Mouse (Mus musculus) liver, embryonic 15.5 days (tissue): ENCODE measurements around the gene Col24a1. TPM values are rescaled to one million over a fixed set of nuclear protein-coding genes. Genes with fewer than 3 reads are reported as not detected.

ENCODE experiments used
- ATAC-seq: fragments of 200-750 bp; cut with Nextera tagmentation; 2 replicates; pipeline ENCODE4 v1.8.0; 2017; ENCODE audit warnings: moderate number of reproducible peaks, mild to moderate bottlenecking, moderate library complexity; ENCODE audit not compliant: insufficient read depth
- H3K27ac ChIP-seq: fragments of 300-500 bp; sonication (generic); replicated peaks from 2 replicates; pipeline ENCODE4 v1.5.1; 2015; ENCODE audit warnings: mild to moderate bottlenecking, inconsistent platforms
- H3K27me3 ChIP-seq: fragments of 300-500 bp; sonication (generic); 2 replicates; pipeline ENCODE4 v1.6.1; 2015; ENCODE audit warnings: mild to moderate bottlenecking, inconsistent platforms
- H3K36me3 ChIP-seq: fragments of 300-500 bp; sonication (generic); replicated peaks from 2 replicates; pipeline ENCODE4 v1.6.1; 2015; ENCODE audit warnings: moderate library complexity, mild to moderate bottlenecking, inconsistent platforms
- H3K4me1 ChIP-seq: fragments of 300-500 bp; sonication (generic); replicated peaks from 2 replicates; pipeline ENCODE4 v1.6.1; 2015; ENCODE audit warnings: inconsistent platforms
- H3K4me2 ChIP-seq: fragments of 300-500 bp; sonication (generic); 2 replicates; pipeline ENCODE4 v1.6.1; 2015; ENCODE audit warnings: moderate library complexity, mild to moderate bottlenecking, inconsistent platforms
- H3K4me3 ChIP-seq: fragments of 300-500 bp; sonication (generic); replicated peaks from 2 replicates; pipeline ENCODE4 v1.5.1; 2015; ENCODE audit warnings: mild to moderate bottlenecking, inconsistent platforms
- H3K9ac ChIP-seq: fragments of 300-500 bp; sonication (generic); 2 replicates; pipeline ENCODE4 v1.6.1; 2015; ENCODE audit warnings: moderate library complexity, mild to moderate bottlenecking, inconsistent platforms
- H3K9me3 ChIP-seq: fragments of 300-500 bp; sonication (generic); replicated peaks from 2 replicates; pipeline ENCODE4 v1.6.1; 2016; ENCODE audit warnings: inconsistent platforms
- WGBS: fragments of 180-500 bp; shearing (Covaris S2); methylation state at CpG from one replicate; pipeline ENCODE4 v1.1.7; 2015; ENCODE audit warnings: mixed read lengths; ENCODE audit not compliant: insufficient replicate concordance; 5-methylcytosine and 5-hydroxymethylcytosine counted together
- polyA plus RNA-seq: library from polyadenylated mRNA; unstranded; fragments of >200 nt; fragmentation: Nextera tagmentation; extraction: Ambion mirVana; gene quantifications from 2 replicates; pipeline ENCODE4 v1.2.1, GENCODE M21; 2015

Col24a1 gene
- polyA plus RNA-seq, 1 experiment from 2014 or later = 0.21 TPM

GRCm38 (mm10) chr3:145299980-145300591, 7.8 kb downstream of the Col24a1 start:
- no peak for ATAC-seq
- Histone ChIP-seq H3K9ac (no peak overlapping the region), H3K27ac (no peak overlapping the region), H3K27me3 (no peaks in the 10 kb centered on the region), H3K9me3 (no peaks in the 10 kb centered on the region), H3K36me3 (no peaks in the 10 kb centered on the region), H3K4me2 (no peak overlapping the region), H3K4me1 (no peaks in the 10 kb centered on the region), H3K4me3 (no peak overlapping the region)
- 77% methylated on average over 5 of the region's 5 CpGs for WGBS

DNA sequence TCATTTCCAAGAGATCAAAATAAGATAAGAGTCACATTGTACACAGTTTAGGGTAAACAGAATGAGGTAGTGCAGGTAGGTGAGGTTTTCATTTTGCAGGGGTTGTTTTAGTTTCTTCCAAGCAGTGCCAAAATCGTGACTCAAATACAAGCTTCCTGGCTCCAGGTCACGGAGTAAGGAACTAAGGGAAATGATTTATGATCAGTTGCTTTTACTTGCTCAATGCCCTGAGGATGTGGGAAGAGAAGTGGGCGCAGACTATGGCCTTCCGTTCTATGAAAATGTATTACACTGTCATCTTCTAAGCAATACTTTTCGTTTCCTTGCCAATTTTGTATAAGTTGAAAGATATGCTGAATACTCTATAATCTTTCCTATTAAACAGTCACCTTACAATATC, 13.0 kb downstream of the Col24a1 start:
- ATAC-seq = no peak
- Histone ChIP-seq H3K4me1 (no peaks in the 10 kb centered on the region), H3K36me3 (no peaks in the 10 kb centered on the region), H3K27ac (no peak overlapping the region), H3K27me3 (no peaks in the 10 kb centered on the region), H3K4me2 (no peak overlapping the region), H3K4me3 (no peak overlapping the region), H3K9me3 (no peaks in the 10 kb centered on the region), H3K9ac (no peak overlapping the region)
- 31% methylated on average over 5 of the region's 5 CpGs for WGBS

GRCm38 (mm10) chr3:145307209-145307608, 14.9 kb downstream of the Col24a1 start:
- H3K4me1 ChIP-seq = no peaks in the 10 kb centered on the region
- no peaks in the 10 kb centered on the region for H3K36me3 ChIP-seq
- WGBS = 62% methylated on average over 3 of the region's 3 CpGs
- no peak for ATAC-seq
- H3K27me3 ChIP-seq = no peaks in the 10 kb centered on the region
- H3K27ac ChIP-seq = no peak overlapping the region
- H3K9ac ChIP-seq = no peak overlapping the region
- H3K9me3 ChIP-seq = no peaks in the 10 kb centered on the region
- H3K4me2 ChIP-seq = no peak overlapping the region
- no peak overlapping the region for H3K4me3 ChIP-seq

DNA sequence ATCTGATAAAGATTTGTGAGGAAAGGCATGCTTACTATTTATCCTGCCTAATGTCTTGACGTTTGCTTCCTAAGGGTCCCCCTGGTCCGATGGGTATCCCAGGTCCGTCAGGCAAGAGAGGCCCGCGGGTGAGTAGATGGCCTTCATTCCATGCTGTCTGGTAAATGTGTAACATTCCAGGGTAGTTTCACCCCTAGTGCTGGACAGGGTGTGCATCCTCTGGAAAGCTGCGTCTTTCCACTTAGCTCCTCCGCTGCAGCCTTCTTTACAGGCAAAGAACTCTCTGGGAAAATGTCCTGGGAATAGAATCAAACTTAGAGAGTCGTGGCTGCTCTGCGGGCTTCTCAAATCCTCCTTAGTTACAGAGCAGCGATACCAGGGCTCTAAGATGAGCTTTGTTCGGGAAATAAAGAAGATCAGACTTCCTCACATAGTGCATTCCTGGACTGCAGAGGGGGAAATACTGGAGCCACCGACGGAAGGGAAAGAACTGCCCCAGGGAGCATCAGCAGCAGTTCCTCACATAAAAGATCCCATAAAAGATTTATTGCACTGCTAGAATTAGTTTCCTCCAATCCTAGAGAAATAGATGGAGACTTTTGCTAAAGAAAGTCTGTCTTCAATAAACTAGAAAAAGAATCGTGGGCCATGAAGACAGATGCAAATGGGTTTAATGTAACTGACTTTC, 28.5 kb downstream of the Col24a1 start:
- no peak overlapping the region for H3K4me3 ChIP-seq
- ATAC-seq = no peak
- H3K27ac ChIP-seq = no peak overlapping the region
- no peaks in the 10 kb centered on the region for H3K36me3 ChIP-seq
- H3K9ac ChIP-seq = no peak overlapping the region
- H3K4me2 ChIP-seq = no peak overlapping the region
- no peaks in the 10 kb centered on the region for H3K9me3 ChIP-seq
- 63% methylated on average over 14 of the region's 14 CpGs for WGBS
- no peaks in the 10 kb centered on the region for H3K27me3 ChIP-seq
- no peaks in the 10 kb centered on the region for H3K4me1 ChIP-seq

DNA sequence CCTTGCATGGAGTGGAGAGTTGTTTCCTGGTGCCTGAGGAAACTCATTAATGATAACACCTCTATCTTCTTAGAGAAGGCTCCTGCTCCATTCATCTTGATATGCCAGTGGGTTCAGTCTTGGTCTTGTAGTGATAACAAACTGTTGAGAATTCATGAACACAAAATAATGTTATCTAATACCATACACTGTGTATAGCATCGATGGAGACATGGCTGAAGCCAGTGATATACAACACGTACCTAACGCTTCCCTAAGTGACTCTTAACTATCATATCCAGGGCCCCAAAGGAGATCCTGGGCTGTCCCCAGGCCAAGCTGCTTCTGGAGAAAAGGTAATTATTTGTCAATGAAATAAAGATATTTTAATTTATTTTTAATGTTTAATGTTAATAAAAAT, 33.1 kb downstream of the Col24a1 start:
- H3K36me3 ChIP-seq = no peaks in the 10 kb centered on the region
- no peak overlapping the region for H3K27ac ChIP-seq
- H3K4me3 ChIP-seq = no peak overlapping the region
- 52% methylated on average over 3 of the region's 3 CpGs for WGBS
- ATAC-seq = peak; percentile 64
- no peak overlapping the region for H3K4me2 ChIP-seq
- no peaks in the 10 kb centered on the region for H3K9me3 ChIP-seq
- H3K4me1 ChIP-seq = no peaks in the 10 kb centered on the region
- H3K9ac ChIP-seq = no peak overlapping the region
- no peaks in the 10 kb centered on the region for H3K27me3 ChIP-seq

DNA sequence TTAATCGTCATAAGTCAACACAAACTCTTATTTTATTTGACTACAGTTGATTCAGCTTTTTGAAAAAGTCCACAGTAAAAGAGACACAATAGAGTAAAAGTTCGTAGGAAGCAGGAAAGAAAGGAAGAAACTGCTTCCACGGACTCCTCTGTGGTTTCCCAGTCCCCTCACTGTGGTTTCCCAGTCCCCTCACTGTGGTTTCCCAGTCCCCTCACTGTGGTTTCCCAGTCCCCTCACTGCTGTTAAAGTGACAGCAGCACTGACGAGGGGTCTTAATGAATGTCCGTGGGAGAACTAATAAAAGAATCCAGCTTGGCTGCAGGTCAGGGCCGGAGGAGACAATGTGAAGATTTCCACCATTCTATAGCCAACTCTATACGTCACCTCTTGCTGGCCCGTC, 39.4 kb downstream of the Col24a1 start:
- H3K4me1 ChIP-seq = no peaks in the 10 kb centered on the region
- H3K27ac ChIP-seq = no peak overlapping the region
- ATAC-seq = no peak
- WGBS = 27% methylated on average over 8 of the region's 8 CpGs
- no peak overlapping the region for H3K9ac ChIP-seq
- no peaks in the 10 kb centered on the region for H3K9me3 ChIP-seq
- no peak overlapping the region for H3K4me3 ChIP-seq
- no peak overlapping the region for H3K4me2 ChIP-seq
- H3K27me3 ChIP-seq = no peaks in the 10 kb centered on the region
- H3K36me3 ChIP-seq = no peaks in the 10 kb centered on the region

DNA sequence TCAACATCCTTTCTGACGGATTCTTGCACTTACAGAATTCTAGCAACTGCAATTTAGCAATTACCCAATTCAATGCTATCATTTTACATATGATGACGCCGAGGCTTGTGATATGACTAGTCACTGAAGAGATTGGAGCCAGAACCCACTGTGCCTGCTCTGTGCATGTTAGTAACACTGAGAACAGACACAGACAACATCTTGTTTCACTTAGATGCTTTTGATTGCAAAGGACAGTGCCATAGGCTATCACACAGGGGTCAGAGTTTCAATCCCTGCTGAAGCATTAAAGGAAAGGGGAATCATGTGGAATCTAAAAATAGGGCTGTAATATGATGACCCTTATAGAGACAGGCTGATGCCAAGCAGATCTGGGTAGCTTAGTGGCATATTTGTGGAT, 41.8 kb downstream of the Col24a1 start:
- 57% methylated on average over 3 of the region's 3 CpGs for WGBS
- ATAC-seq = no peak
- H3K9ac ChIP-seq = no peak overlapping the region

DNA sequence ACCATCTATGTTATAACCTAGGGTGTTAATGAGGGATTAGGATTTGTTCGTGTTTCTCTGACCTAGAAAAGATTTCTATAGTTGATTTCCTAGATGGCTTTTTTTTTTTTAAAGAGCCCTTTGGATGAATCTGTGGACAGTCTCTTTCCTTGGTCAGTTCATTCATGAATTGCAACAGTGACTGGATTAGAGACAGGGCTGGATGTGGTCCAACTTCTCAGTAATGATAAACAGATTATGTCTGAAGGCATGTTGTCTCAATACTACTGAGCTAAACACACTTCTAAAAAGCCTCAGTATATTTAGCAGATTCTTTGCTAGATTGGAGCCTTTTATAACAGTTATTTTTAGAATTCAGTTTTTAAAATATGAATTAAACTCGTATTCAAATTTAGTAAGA, 44.9 kb downstream of the Col24a1 start:
- Histone ChIP-seq H3K9me3 (no peaks in the 10 kb centered on the region), H3K36me3 (no peaks in the 10 kb centered on the region), H3K27ac (no peak overlapping the region), H3K27me3 (no peaks in the 10 kb centered on the region), H3K4me3 (no peak overlapping the region), H3K9ac (no peak overlapping the region), H3K4me2 (no peak overlapping the region), H3K4me1 (no peaks in the 10 kb centered on the region)
- no peak for ATAC-seq
- WGBS = 49% methylated on average over 2 of the region's 2 CpGs

More for the DNA sequence above, 41.8 kb downstream of the Col24a1 start:
- Histone ChIP-seq H3K4me3 (no peak overlapping the region), H3K27ac (no peak overlapping the region), H3K4me1 (no peaks in the 10 kb centered on the region), H3K36me3 (no peaks in the 10 kb centered on the region), H3K4me2 (no peak overlapping the region), H3K9me3 (no peaks in the 10 kb centered on the region), H3K27me3 (no peaks in the 10 kb centered on the region)

DNA sequence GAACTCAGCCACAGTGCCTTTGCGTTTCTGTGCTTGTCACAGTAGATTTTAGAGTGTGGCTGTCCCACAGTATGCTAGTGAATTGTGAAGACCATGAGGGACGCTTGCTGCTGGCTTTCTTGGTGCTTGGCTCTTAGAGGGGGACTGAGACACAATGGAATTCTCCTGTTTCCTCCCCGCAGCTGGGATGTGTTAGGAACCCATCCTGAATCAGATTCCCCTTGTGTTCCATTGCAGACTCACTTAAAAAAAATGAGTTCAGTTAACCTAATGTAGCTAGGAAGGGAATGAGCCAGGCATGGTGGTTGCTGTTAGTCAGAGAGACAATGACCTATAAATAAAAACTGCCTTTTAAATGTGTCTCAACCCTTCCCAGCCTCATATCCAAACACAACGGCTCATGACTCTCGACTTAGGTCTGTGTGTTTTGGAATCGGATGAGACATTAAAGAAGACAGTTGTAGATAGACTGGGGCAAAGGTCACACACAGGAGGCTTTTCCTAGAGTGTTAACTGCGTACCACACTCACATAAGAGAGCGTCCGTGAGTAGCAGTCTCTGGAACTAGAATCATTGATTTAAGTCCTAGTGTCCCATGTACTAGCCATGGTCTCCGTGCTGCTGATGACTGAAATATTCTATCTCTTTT, 47.7 kb downstream of the Col24a1 start:
- Histone ChIP-seq H3K9ac (no peak overlapping the region), H3K36me3 (no peaks in the 10 kb centered on the region)
- WGBS = 63% methylated on average over 10 of the region's 10 CpGs

DNA sequence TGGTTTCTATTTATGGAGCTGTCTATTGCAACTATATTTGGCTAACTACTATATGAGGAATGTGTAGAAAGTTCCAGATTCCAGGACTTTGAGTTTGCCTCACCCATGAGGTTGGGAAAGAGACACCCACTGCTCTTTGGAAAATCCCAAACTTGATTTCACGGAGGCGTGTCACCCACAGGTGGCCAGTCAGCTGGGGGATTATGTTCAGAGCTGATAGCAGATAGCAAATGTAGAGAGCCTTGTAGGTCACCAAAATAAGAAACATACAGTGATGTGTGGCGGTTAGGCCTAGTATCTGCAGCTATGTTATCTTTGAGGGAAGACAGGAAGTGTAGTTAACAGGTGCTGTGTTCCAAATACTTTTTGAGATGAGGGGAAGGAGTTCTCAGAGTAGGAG, 56.4 kb downstream of the Col24a1 start:
- Histone ChIP-seq H3K4me1 (no peaks in the 10 kb centered on the region), H3K9me3 (no peaks in the 10 kb centered on the region)
- WGBS = 63% methylated on average over 3 of the region's 3 CpGs

More for the DNA sequence above, 47.7 kb downstream of the Col24a1 start:
- ATAC-seq = no peak
- Histone ChIP-seq H3K4me3 (no peak overlapping the region), H3K4me2 (no peak overlapping the region), H3K27ac (no peak overlapping the region), H3K4me1 (no peaks in the 10 kb centered on the region), H3K27me3 (no peaks in the 10 kb centered on the region), H3K9me3 (no peaks in the 10 kb centered on the region)

GRCm38 (mm10) chr3:145353951-145354350, 61.7 kb downstream of the Col24a1 start:
- H3K36me3 ChIP-seq = no peaks in the 10 kb centered on the region
- no peaks in the 10 kb centered on the region for H3K4me1 ChIP-seq
- WGBS = 65% methylated on average over 3 of the region's 3 CpGs
- no peak overlapping the region for H3K4me3 ChIP-seq
- no peak overlapping the region for H3K4me2 ChIP-seq
- H3K27me3 ChIP-seq = no peaks in the 10 kb centered on the region
- ATAC-seq = no peak
- H3K27ac ChIP-seq = no peak overlapping the region
- no peaks in the 10 kb centered on the region for H3K9me3 ChIP-seq
- no peak overlapping the region for H3K9ac ChIP-seq

More for the DNA sequence above, 56.4 kb downstream of the Col24a1 start:
- no peak overlapping the region for H3K9ac ChIP-seq
- no peaks in the 10 kb centered on the region for H3K27me3 ChIP-seq
- no peak overlapping the region for H3K4me2 ChIP-seq
- no peaks in the 10 kb centered on the region for H3K36me3 ChIP-seq
- ATAC-seq = no peak
- H3K4me3 ChIP-seq = no peak overlapping the region
- H3K27ac ChIP-seq = no peak overlapping the region
